In the genomic region with DNA sequence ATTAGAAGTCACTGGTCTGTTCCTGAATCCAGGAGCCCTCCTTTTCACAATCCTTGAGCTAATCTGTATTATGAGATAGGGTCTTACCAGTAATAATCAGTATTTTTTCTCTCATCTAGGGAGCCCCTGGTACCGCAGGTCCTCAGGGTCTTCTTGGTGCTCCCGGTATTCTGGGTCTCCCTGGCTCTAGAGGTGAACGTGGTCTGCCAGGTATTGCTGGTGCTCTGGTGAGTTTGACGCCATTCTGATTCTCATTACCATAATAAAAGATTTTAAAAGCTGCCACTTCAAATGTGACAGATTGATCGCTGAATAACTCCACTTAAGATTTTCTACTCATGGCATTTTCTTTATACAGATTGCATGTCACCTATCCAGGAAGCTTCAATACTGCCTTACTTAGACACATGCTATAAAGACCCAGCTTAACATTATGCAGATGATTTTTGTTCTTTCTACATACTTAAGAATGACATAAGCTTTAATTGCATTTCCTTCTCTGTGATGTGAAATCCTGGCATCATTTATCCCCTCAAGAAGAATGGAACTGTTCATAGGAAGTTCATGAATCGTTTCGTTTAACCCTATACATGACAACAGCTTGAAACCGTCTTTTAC, we compare ENCODE assay signal across 19 mouse cellular contexts. TPM values are rescaled to one million over a fixed set of nuclear protein-coding genes. Genes with fewer than 3 reads are reported as not detected.
DNase-seq lines count a peak whose midpoint lies in the region; ATAC-seq lines count a peak whose summit lies in the region.
"Had no signal": no experiment of that assay in that cellular context is flagged by ENCODE, and none has a peak within 500 bp of the region (broad histone marks: within the 10 kb centered on the region; RNA-seq: fewer than 3 reads in every experiment).

No protein-coding gene starts in this region.

- peak; percentile 74 for ATAC-seq in forebrain, embryonic 13.5 days
- ATAC-seq in embryonic facial prominence, embryonic 15.5 days (ENCODE audit: insufficient number of reproducible peaks, low FRiP score, low TSS enrichment, low read depth) = no peak
- peak; percentile 88 for ATAC-seq in forebrain, embryonic 16.5 days
- ATAC-seq: inflammation-experienced regulatory T-cells, adult 6 months; intestine, postnatal 0 days had no signal

- no peak overlapping the region for H3K9ac ChIP-seq in forebrain, embryonic 13.5 days
- no peak overlapping the region for H3K9ac ChIP-seq in embryonic facial prominence, embryonic 15.5 days
- H3K9ac ChIP-seq in forebrain, embryonic 16.5 days (replicated peaks; ENCODE audit: low read depth, low read length) = no peak overlapping the region
- H3K9ac ChIP-seq: heart, embryonic 13.5 days; hindbrain, embryonic 15.5 days had no signal

- no peaks in the 10 kb centered on the region for H3K36me3 ChIP-seq in forebrain, embryonic 13.5 days (ENCODE audit: poor library complexity, severe bottlenecking)
- peaks cover 69% of the 10 kb centered on the region for H3K36me3 ChIP-seq in forebrain, embryonic 10.5 days (replicated peaks)
- H3K36me3 ChIP-seq in embryonic facial prominence, embryonic 15.5 days = peaks cover 89% of the 10 kb centered on the region
- no peaks in the 10 kb centered on the region for H3K36me3 ChIP-seq in forebrain, embryonic 16.5 days (ENCODE audit: control insufficient read depth, insufficient read depth)
- H3K36me3 ChIP-seq: hindbrain, embryonic 15.5 days had no signal

- no peaks in the 10 kb centered on the region for H3K27me3 ChIP-seq in forebrain, embryonic 13.5 days
- no peaks in the 10 kb centered on the region for H3K27me3 ChIP-seq in forebrain, embryonic 10.5 days (ENCODE audit: poor library complexity, severe bottlenecking)
- no peaks in the 10 kb centered on the region for H3K27me3 ChIP-seq in embryonic facial prominence, embryonic 15.5 days
- no peaks in the 10 kb centered on the region for H3K27me3 ChIP-seq in forebrain, embryonic 16.5 days (replicated peaks; ENCODE audit: control insufficient read depth, insufficient read depth, low read length)
- H3K27me3 ChIP-seq: heart, embryonic 13.5 days; hindbrain, embryonic 15.5 days had no signal

- no peaks in the 10 kb centered on the region for H3K9me3 ChIP-seq in forebrain, embryonic 13.5 days (replicated peaks)
- no peaks in the 10 kb centered on the region for H3K9me3 ChIP-seq in forebrain, embryonic 10.5 days
- no peaks in the 10 kb centered on the region for H3K9me3 ChIP-seq in embryonic facial prominence, embryonic 15.5 days (replicated peaks)
- H3K9me3 ChIP-seq in forebrain, embryonic 16.5 days (ENCODE audit: control insufficient read depth, low read length) = no peaks in the 10 kb centered on the region
- H3K9me3 ChIP-seq: heart, embryonic 13.5 days; hindbrain, embryonic 15.5 days had no signal

- WGBS in forebrain, embryonic 13.5 days = 54% methylated on average over 8 of the region's 8 CpGs
- WGBS in forebrain, embryonic 10.5 days = 90% methylated on average over 8 of the region's 8 CpGs
- whole genome bisulfite sequencing in embryonic facial prominence, embryonic 15.5 days = 80% methylated on average over 8 of the region's 8 CpGs
- 43% methylated on average over 8 of the region's 8 CpGs for WGBS in forebrain, embryonic 16.5 days

- H3K27ac ChIP-seq in forebrain, embryonic 13.5 days = no peak overlapping the region
- no peak overlapping the region for H3K27ac ChIP-seq in forebrain, embryonic 10.5 days
- peak overlapping the region; percentile 48; the same call in 1 of the 2 replicates for H3K27ac ChIP-seq in embryonic facial prominence, embryonic 15.5 days (replicated peaks)
- no peak overlapping the region for H3K27ac ChIP-seq in forebrain, embryonic 16.5 days (ENCODE audit: low read length)
- H3K27ac ChIP-seq: heart, embryonic 13.5 days; hindbrain, embryonic 15.5 days had no signal

- no peak overlapping the region for H3K4me3 ChIP-seq in forebrain, embryonic 13.5 days
- H3K4me3 ChIP-seq in forebrain, embryonic 10.5 days = no peak overlapping the region
- no peak overlapping the region for H3K4me3 ChIP-seq in embryonic facial prominence, embryonic 15.5 days (replicated peaks)
- H3K4me3 ChIP-seq in forebrain, embryonic 16.5 days (replicated peaks; ENCODE audit: low read length) = no peak overlapping the region
- H3K4me3 ChIP-seq: heart, embryonic 13.5 days; hindbrain, embryonic 15.5 days had no signal

- H3K4me2 ChIP-seq in forebrain, embryonic 13.5 days = no peak overlapping the region
- H3K4me2 ChIP-seq in embryonic facial prominence, embryonic 15.5 days (replicated peaks) = no peak overlapping the region
- H3K4me2 ChIP-seq in forebrain, embryonic 16.5 days (ENCODE audit: low read length) = no peak overlapping the region
- H3K4me2 ChIP-seq: heart, embryonic 13.5 days; hindbrain, embryonic 15.5 days had no signal

- H3K4me1 ChIP-seq in forebrain, embryonic 13.5 days = no peaks in the 10 kb centered on the region
- peaks cover 6% of the 10 kb centered on the region; the same call in 1 of the 2 replicates for H3K4me1 ChIP-seq in forebrain, embryonic 10.5 days
- no peaks in the 10 kb centered on the region for H3K4me1 ChIP-seq in embryonic facial prominence, embryonic 15.5 days
- H3K4me1 ChIP-seq in forebrain, embryonic 16.5 days (replicated peaks; ENCODE audit: control insufficient read depth, insufficient read depth, low read length) = no peaks in the 10 kb centered on the region; the same call in 1 of the 2 replicates
- H3K4me1 ChIP-seq: heart, embryonic 13.5 days; hindbrain, embryonic 15.5 days had no signal

- no peak for DNase-seq in forebrain, embryonic 10.5 days (ENCODE audit: extremely low spot score, low spot score)
- peak; percentile 31 for DNase-seq in 3T3-L1 (ENCODE audit: low read depth, low spot score)
- DNase-seq in adrenal gland, postnatal 4 days (ENCODE audit: low spot score in 2 of 2) = no peak
- no peak for DNase-seq in gastrocnemius, postnatal 36 days
- DNase-seq: adrenal gland, adult 8-10 months; adrenal gland, postnatal 36 days; cerebellum, adult 11-12 months; cerebellum, adult 9-10 months; cerebellum, postnatal 25 days; gastrocnemius, postnatal 10 days; heart, postnatal 36 days; kidney, adult 8-10 months had no signal

- intact Hi-C loops in gastrocnemius, postnatal 36 days (cut with DNase I) = no loop called here

RNA-seq across cellular contexts. Expression of a gene that starts 30.0 kb away (rescaled TPM):
- polyA plus RNA-seq in forebrain, embryonic 13.5 days (2015; fragmentation: Nextera tagmentation; extraction: Ambion mirVana) = 29.8 and 31.4 TPM in 2 replicates
- polyA plus RNA-seq in forebrain, embryonic 10.5 days (2016; fragmentation: Nextera tagmentation; extraction: Ambion mirVana) = 93.9 and 97.1 TPM in 2 replicates
- polyA plus RNA-seq in embryonic facial prominence, embryonic 15.5 days (2015; fragmentation: Nextera tagmentation; extraction: Ambion mirVana) = 2,269 and 2,307 TPM in 2 replicates
- 42.8 and 119 TPM in 2 replicates for polyA plus RNA-seq in forebrain, embryonic 16.5 days (2015; fragmentation: Nextera tagmentation; extraction: Ambion mirVana)
- total RNA-seq in adrenal gland, postnatal 4 days (2021) = 100 to 1,000 TPM; 705 to 818 TPM
- 100 to 1,000 TPM; 437 to 544 TPM for total RNA-seq in gastrocnemius, postnatal 36 days (2021)

Comparison
In these comparisons a context has a peak if more than half of its experiments do, and no peak if none do; other contexts are left out.
1. RNA of a gene that starts 30.0 kb away (polyA plus RNA-seq): 2,269 to 2,307 TPM in embryonic facial prominence, embryonic 15.5 days; 93.9 to 97.1 TPM in forebrain, embryonic 10.5 days, 42.8 to 119 TPM in forebrain, embryonic 16.5 days and 29.8 to 31.4 TPM in forebrain, embryonic 13.5 days; every median in the first group is over 10 times any median in the second.